Mouse (Mus musculus) central nervous system, embryonic 18 days (tissue): ENCODE measurements around the gene Rad52. TPM values are rescaled to one million over a fixed set of nuclear protein-coding genes. Genes with fewer than 3 reads are reported as not detected.

ENCODE experiments used
- polyA plus RNA-seq: library from polyadenylated mRNA; depleted of rRNA; stranded (reverse); fragments of >200 nt; gene quantifications from 2 replicates; pipeline ENCODE4 v1.2.3, GENCODE M21; 2012; rRNA removed

Gene Rad52
- polyA plus RNA-seq = 49.8 and 50.4 TPM in 2 replicates

GRCm38 (mm10) chr6:119902204-119903080 is at the start of gene Rad52:
Gene Rad52 (plus strand): TSS chr6:119902698.

Other genes starting within 250 kb of the Rad52 start
- gene Erc1, start 54.5 kb upstream of the Rad52 start, polyA plus RNA-seq = 53.2 and 53.3 TPM in 2 replicates
- gene Wnk1, start 136.0 kb downstream of the Rad52 start, polyA plus RNA-seq = 126 and 134 TPM in 2 replicates
- 0.10 TPM in 1 of 2 replicates, not detected in the other for gene Ninj2, start 190.7 kb downstream of the Rad52 start, polyA plus RNA-seq